Mouse (Mus musculus): ENCODE measurements around the gene Ppp2r5a. TPM values are rescaled to one million over a fixed set of nuclear protein-coding genes. Genes with fewer than 3 reads are reported as not detected.
A peak's percentile ranks its signal among the peaks of the same experiment; 100 is the strongest.

Gene Ppp2r5a
- polyA plus RNA-seq, 1 experiment from 2014 or later = 22.8 TPM

DNA sequence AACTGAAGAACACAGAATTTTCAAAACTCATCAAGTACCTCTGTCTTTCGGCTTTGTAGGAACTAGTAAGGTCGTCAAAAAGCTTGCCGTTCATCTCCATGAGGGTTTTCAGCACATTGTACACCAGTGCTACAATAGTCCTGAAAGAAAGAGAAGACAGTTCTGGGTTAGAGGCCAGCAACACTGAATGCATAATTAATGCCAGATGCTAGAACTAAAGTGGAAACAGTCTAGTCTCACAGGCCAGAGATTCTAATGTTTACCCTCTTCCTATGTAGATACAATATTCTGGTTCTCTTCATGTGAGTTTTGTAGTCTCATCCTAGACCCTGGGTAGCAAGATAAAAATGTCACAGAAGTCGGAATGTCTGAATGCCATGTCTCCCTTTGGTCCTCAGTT, 49.2 kb downstream of the Ppp2r5a start:
- H3K27me3 ChIP-seq (ENCODE audit: control insufficient read depth, insufficient read depth, low read length) = no peaks in the 10 kb centered on the region
- ATAC-seq (replicated peaks; ENCODE audit: extremely low read depth, insufficient read depth, low FRiP score) = no peak
- H3K27ac ChIP-seq (ENCODE audit: low read length) = no peak overlapping the region
- WGBS = 86% methylated on average over 4 of the region's 4 CpGs
- no peak overlapping the region for H3K4me3 ChIP-seq (ENCODE audit: low read length)
- H3K9me3 ChIP-seq (replicated peaks; ENCODE audit: control insufficient read depth, low read length) = no peaks in the 10 kb centered on the region
- peaks cover 49% of the 10 kb centered on the region for H3K36me3 ChIP-seq (ENCODE audit: control insufficient read depth, insufficient read depth)
- H3K4me2 ChIP-seq (ENCODE audit: low read depth, low read length) = no peak overlapping the region
- peaks cover 13% of the 10 kb centered on the region for H3K4me1 ChIP-seq (ENCODE audit: control insufficient read depth, insufficient read depth, low read length)
- no peak overlapping the region for H3K9ac ChIP-seq (ENCODE audit: low read length)

DNA sequence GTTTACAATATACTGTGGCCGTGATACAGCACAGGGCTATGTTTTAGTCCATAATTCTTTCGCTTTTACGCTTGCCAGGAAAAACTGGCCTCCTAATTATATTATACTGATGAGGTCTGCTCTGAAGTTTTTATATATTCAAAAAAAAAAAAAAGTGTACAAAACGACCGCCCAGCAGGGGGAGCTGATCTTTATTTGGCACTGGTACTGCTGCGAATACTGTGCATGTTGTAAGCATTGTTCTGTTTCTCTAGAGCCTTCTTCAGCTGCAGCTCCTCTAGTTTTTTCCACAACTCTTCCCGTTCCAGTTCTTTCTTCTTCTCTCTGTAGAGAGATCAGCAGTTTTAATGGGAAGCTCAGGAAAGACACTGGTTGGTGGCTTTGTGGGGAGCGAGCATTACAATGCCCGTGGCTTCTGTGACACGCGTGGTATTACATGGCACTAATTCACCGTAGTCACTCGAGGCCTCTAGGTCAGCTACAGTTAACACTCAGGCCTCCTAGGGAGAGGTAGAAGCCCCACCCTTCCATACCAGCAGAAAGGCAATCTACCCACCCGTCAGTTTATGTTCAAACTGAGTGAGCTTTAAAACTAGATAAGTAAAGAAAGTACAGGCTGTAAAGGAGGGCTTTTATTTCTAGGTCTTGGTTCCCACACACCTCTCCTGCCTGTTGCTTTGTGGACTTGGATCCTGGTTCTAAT, 50.1 kb downstream of the Ppp2r5a start:
- peaks cover 43% of the 10 kb centered on the region for H3K36me3 ChIP-seq (ENCODE audit: control insufficient read depth, insufficient read depth)
- H3K9ac ChIP-seq (ENCODE audit: low read length) = no peak overlapping the region
- H3K27ac ChIP-seq (ENCODE audit: low read length) = no peak overlapping the region; the same call in 1 of the 2 replicates
- ATAC-seq (replicated peaks; ENCODE audit: extremely low read depth, insufficient read depth, low FRiP score) = no peak
- no peaks in the 10 kb centered on the region for H3K9me3 ChIP-seq (replicated peaks; ENCODE audit: control insufficient read depth, low read length)
- no peak overlapping the region for H3K4me2 ChIP-seq (ENCODE audit: low read depth, low read length)
- no peaks in the 10 kb centered on the region for H3K27me3 ChIP-seq (ENCODE audit: control insufficient read depth, insufficient read depth, low read length)
- WGBS = 64% methylated on average over 14 of the region's 14 CpGs
- H3K4me1 ChIP-seq (ENCODE audit: control insufficient read depth, insufficient read depth, low read length) = peaks cover 18% of the 10 kb centered on the region
- no peak overlapping the region for H3K4me3 ChIP-seq (ENCODE audit: low read length)

DNA sequence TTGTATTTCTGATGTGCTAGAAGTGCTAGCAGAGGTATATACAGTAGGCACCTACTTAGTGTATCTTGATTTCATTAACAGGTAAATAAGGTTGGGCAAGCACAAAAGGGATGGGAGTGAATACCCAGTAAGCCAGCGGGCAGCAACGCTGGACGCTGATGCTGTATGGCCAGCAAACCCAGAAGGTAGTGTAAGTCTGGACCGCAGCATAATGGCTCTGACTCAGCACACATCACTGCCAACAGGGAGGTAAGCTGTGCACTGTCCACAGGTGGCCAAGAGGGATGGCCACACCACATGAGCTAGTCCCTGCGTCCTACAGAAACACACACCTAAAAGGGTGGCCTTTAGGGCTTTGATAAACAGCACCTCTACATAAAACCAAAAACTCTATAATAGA, 52.7 kb downstream of the Ppp2r5a start:
- Histone ChIP-seq H3K27me3 (ENCODE audit: control insufficient read depth, insufficient read depth, low read length) (no peaks in the 10 kb centered on the region), H3K27ac (ENCODE audit: low read length) (no peak overlapping the region), H3K4me1 (ENCODE audit: control insufficient read depth, insufficient read depth, low read length) (peaks cover 18% of the 10 kb centered on the region), H3K9me3 (replicated peaks; ENCODE audit: control insufficient read depth, low read length) (no peaks in the 10 kb centered on the region), H3K4me2 (ENCODE audit: low read depth, low read length) (no peak overlapping the region), H3K36me3 (ENCODE audit: control insufficient read depth, insufficient read depth) (peaks cover 31% of the 10 kb centered on the region), H3K4me3 (ENCODE audit: low read length) (no peak overlapping the region), H3K9ac (ENCODE audit: low read length) (no peak overlapping the region)
- WGBS = 91% methylated on average over 5 of the region's 5 CpGs
- ATAC-seq (replicated peaks; ENCODE audit: extremely low read depth, insufficient read depth, low FRiP score) = no peak

DNA sequence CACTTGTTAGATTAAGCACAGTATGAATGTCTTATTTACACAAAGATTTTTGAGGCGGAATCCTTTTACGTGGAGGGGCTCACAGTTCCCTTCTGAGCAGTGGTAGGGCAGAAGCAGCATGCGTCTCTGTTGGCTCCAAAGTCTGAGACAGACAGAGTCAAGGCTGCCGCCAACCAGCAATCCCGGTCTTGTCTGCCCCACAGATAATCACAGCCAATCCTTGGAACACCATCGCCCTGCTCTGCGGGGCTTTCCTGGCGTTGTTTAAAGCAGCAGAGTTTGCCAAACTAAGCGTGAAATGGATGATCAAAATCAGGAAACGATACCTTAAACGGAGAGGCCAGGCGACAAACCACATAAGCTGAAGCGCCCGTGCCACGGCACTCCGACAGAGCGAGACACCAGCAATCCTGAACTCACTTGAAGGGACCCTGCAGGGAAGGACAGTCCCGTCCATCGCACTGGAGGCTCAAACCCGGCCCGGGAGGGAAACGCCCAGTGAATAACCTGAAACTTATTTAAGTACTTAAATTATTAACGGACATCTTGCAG, 53.5 kb downstream of the Ppp2r5a start:
- no peaks in the 10 kb centered on the region for H3K9me3 ChIP-seq (replicated peaks; ENCODE audit: control insufficient read depth, low read length)
- ATAC-seq (replicated peaks; ENCODE audit: extremely low read depth, insufficient read depth, low FRiP score) = 0 out of 2 replicates have a peak, but pooled peaks have one; percentile 35
- peak overlapping the region; percentile 58 for H3K27ac ChIP-seq (ENCODE audit: low read length)
- 52% methylated on average over 23 of the region's 23 CpGs for WGBS
- H3K27me3 ChIP-seq (ENCODE audit: control insufficient read depth, insufficient read depth, low read length) = no peaks in the 10 kb centered on the region
- peaks cover 18% of the 10 kb centered on the region for H3K4me1 ChIP-seq (ENCODE audit: control insufficient read depth, insufficient read depth, low read length)
- peaks cover 25% of the 10 kb centered on the region for H3K36me3 ChIP-seq (ENCODE audit: control insufficient read depth, insufficient read depth)
- H3K4me2 ChIP-seq (ENCODE audit: low read depth, low read length) = no peak overlapping the region
- no peak overlapping the region for H3K9ac ChIP-seq (ENCODE audit: low read length)
- no peak overlapping the region for H3K4me3 ChIP-seq (ENCODE audit: low read length)

DNA sequence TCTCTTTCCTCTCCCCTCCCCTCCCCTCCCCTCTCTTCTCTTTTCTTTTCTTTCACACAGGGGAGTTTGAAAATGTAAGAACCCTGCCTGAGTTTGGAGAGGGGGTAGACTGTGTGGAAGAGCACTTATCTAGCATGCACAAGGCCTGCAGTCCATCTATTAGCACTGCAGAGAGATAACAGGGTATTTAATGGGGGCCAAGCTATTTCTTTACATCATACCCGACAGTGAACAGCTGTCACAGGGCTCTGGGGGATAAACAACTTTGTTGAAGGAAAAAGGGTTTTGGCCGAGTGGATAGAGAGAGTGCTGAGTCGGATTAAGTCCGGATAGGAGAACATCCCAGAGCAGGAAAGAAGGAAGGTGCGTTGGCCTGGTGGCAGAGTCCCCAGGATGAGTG, 54.1 kb downstream of the Ppp2r5a start:
- H3K4me1 ChIP-seq (ENCODE audit: control insufficient read depth, insufficient read depth, low read length) = peaks cover 18% of the 10 kb centered on the region
- H3K27ac ChIP-seq (ENCODE audit: low read length) = peak overlapping the region; percentile 58
- no peak overlapping the region for H3K9ac ChIP-seq (ENCODE audit: low read length)
- no peaks in the 10 kb centered on the region for H3K27me3 ChIP-seq (ENCODE audit: control insufficient read depth, insufficient read depth, low read length)
- 16% methylated on average over 5 of the region's 5 CpGs for WGBS
- H3K36me3 ChIP-seq (ENCODE audit: control insufficient read depth, insufficient read depth) = peaks cover 21% of the 10 kb centered on the region
- no peaks in the 10 kb centered on the region for H3K9me3 ChIP-seq (replicated peaks; ENCODE audit: control insufficient read depth, low read length)
- no peak overlapping the region for H3K4me2 ChIP-seq (ENCODE audit: low read depth, low read length)
- ATAC-seq (replicated peaks; ENCODE audit: extremely low read depth, insufficient read depth, low FRiP score) = peak; percentile 71; the same call in 1 of the 2 replicates
- H3K4me3 ChIP-seq (ENCODE audit: low read length) = no peak overlapping the region

DNA sequence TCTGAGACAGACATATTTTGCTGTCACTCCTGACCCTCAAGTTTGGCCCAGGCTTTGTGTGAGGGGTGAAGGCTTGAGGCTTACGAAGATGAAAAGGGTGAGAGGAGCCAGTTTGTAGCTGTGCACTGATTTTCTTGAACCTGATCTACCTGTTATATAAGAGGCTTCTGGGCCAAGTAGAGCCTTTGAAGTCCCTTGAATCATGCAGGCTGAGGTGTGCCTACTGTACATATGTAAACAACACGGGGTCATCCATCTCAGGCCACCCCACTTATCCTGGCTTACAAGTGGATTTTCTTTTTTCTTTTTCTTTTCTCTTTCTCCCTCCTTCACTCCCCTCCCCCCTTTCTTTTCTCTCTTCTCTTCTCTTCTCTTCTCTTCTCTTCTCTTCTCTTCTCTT, 54.5 kb downstream of the Ppp2r5a start:
- 57% methylated on average over 2 of the region's 2 CpGs for WGBS
- H3K36me3 ChIP-seq (ENCODE audit: control insufficient read depth, insufficient read depth) = peaks cover 22% of the 10 kb centered on the region

DNA sequence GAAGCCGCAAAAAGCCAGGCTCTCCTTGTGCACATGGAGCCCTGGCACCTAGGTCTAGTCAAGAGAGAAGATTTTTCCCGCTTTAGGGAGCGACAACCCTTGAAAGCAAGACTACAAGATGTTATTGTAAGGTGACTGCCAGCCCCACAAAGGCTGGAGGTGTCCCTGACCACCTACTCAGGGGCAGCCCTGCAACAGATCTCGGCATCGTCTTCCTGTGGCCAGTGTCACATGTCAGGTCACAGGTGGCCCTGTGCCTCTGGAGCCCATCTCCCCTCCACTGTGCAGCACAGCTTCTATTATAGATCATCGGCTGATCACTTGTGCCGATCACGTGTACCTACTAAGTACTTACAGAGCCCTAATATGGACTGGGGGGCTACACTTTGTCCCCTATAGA, 55.5 kb downstream of the Ppp2r5a start:
- Histone ChIP-seq H3K36me3 (ENCODE audit: control insufficient read depth, insufficient read depth) (peaks cover 17% of the 10 kb centered on the region), H3K27ac (ENCODE audit: low read length) (no peak overlapping the region)
- 84% methylated on average over 8 of the region's 8 CpGs for WGBS

More for the DNA sequence above, 54.5 kb downstream of the Ppp2r5a start:
- Histone ChIP-seq H3K4me3 (ENCODE audit: low read length) (no peak overlapping the region), H3K9ac (ENCODE audit: low read length) (no peak overlapping the region; the same call in 1 of the 2 replicates), H3K4me1 (ENCODE audit: control insufficient read depth, insufficient read depth, low read length) (peaks cover 18% of the 10 kb centered on the region), H3K4me2 (ENCODE audit: low read depth, low read length) (no peak overlapping the region), H3K27me3 (ENCODE audit: control insufficient read depth, insufficient read depth, low read length) (no peaks in the 10 kb centered on the region), H3K9me3 (replicated peaks; ENCODE audit: control insufficient read depth, low read length) (no peaks in the 10 kb centered on the region), H3K27ac (ENCODE audit: low read length) (no peak overlapping the region)
- ATAC-seq (replicated peaks; ENCODE audit: extremely low read depth, insufficient read depth, low FRiP score) = no peak

DNA sequence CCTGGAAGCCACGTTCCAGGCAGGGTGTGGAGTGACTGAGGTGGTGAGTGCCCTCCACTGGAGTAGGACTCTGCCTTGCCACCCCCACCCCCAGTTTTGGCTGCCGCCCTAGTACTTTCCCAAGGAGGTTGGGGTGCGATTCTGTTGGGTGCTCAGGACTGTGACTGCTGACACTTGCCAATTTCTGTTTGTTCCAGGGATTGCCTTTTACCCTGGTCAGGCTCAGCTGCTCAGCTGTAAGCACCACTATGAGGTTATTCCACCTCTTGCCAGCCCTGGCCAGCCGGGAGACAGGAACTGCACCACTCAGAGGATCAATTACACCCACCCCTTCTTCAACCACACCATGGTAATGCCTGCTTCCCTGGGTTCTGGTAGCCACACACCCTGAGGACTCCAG, 62.5 kb downstream of the Ppp2r5a start:
- no peak for ATAC-seq (replicated peaks; ENCODE audit: extremely low read depth, insufficient read depth, low FRiP score)

More for the DNA sequence above, 55.5 kb downstream of the Ppp2r5a start:
- H3K27me3 ChIP-seq (ENCODE audit: control insufficient read depth, insufficient read depth, low read length) = no peaks in the 10 kb centered on the region
- peaks cover 16% of the 10 kb centered on the region for H3K4me1 ChIP-seq (ENCODE audit: control insufficient read depth, insufficient read depth, low read length)
- H3K9me3 ChIP-seq (replicated peaks; ENCODE audit: control insufficient read depth, low read length) = no peaks in the 10 kb centered on the region
- no peak overlapping the region for H3K9ac ChIP-seq (ENCODE audit: low read length)
- H3K4me2 ChIP-seq (ENCODE audit: low read depth, low read length) = no peak overlapping the region
- ATAC-seq (replicated peaks; ENCODE audit: extremely low read depth, insufficient read depth, low FRiP score) = no peak
- no peak overlapping the region for H3K4me3 ChIP-seq (ENCODE audit: low read length)

DNA sequence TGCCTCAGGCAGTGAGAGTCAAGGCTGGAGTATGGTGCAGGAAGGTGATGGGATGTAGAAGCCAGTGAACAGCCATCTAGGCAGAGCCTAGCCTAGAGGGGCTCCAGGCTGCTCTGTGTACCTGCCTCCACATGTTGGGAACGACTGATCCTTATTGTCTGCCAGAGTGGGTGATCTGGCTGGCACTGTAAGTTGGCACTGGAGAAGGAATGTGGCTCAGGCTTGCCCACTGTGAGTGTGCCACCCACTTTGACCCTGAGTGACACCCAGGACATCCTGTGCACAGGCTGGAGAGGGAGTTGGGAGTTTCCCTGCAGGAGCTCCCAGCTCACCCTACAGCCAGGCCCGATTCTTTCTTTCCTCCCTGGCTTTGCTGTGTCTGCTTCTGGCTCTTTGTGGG, 63.2 kb downstream of the Ppp2r5a start:
- Histone ChIP-seq H3K9ac (ENCODE audit: low read length) (no peak overlapping the region), H3K27ac (ENCODE audit: low read length) (no peak overlapping the region), H3K9me3 (replicated peaks; ENCODE audit: control insufficient read depth, low read length) (no peaks in the 10 kb centered on the region), H3K4me2 (ENCODE audit: low read depth, low read length) (no peak overlapping the region), H3K36me3 (ENCODE audit: control insufficient read depth, insufficient read depth) (peaks cover 39% of the 10 kb centered on the region), H3K4me1 (ENCODE audit: control insufficient read depth, insufficient read depth, low read length) (no peaks in the 10 kb centered on the region), H3K27me3 (ENCODE audit: control insufficient read depth, insufficient read depth, low read length) (no peaks in the 10 kb centered on the region), H3K4me3 (ENCODE audit: low read length) (no peak overlapping the region)
- 75% methylated on average over 2 of the region's 2 CpGs for WGBS
- ATAC-seq (replicated peaks; ENCODE audit: extremely low read depth, insufficient read depth, low FRiP score) = no peak

More for the DNA sequence above, 62.5 kb downstream of the Ppp2r5a start:
- Histone ChIP-seq H3K27ac (ENCODE audit: low read length) (no peak overlapping the region), H3K4me2 (ENCODE audit: low read depth, low read length) (no peak overlapping the region), H3K27me3 (ENCODE audit: control insufficient read depth, insufficient read depth, low read length) (no peaks in the 10 kb centered on the region), H3K4me3 (ENCODE audit: low read length) (no peak overlapping the region), H3K9ac (ENCODE audit: low read length) (no peak overlapping the region), H3K4me1 (ENCODE audit: control insufficient read depth, insufficient read depth, low read length) (no peaks in the 10 kb centered on the region), H3K36me3 (ENCODE audit: control insufficient read depth, insufficient read depth) (peaks cover 39% of the 10 kb centered on the region), H3K9me3 (replicated peaks; ENCODE audit: control insufficient read depth, low read length) (no peaks in the 10 kb centered on the region)
- whole genome bisulfite sequencing = 73% methylated on average over 4 of the region's 4 CpGs

All from heart, embryonic 16.5 days (tissue).